Mouse (Mus musculus) kidney, postnatal 4 days (tissue): ENCODE measurements around the gene Trim5.
"Not testable (repeated sequence)": the region's sequence is repeated elsewhere in the genome, so short reads cannot be mapped to it uniquely, and the experiment has no call there.

Source experiments
- DNase-seq, 2 experiments: peaks; one replicate each; pipeline ENCODE4 v3.0.0; 2021; ENCODE audit warnings: mixed read lengths in 2 of 2

Trim5 gene

DNA sequence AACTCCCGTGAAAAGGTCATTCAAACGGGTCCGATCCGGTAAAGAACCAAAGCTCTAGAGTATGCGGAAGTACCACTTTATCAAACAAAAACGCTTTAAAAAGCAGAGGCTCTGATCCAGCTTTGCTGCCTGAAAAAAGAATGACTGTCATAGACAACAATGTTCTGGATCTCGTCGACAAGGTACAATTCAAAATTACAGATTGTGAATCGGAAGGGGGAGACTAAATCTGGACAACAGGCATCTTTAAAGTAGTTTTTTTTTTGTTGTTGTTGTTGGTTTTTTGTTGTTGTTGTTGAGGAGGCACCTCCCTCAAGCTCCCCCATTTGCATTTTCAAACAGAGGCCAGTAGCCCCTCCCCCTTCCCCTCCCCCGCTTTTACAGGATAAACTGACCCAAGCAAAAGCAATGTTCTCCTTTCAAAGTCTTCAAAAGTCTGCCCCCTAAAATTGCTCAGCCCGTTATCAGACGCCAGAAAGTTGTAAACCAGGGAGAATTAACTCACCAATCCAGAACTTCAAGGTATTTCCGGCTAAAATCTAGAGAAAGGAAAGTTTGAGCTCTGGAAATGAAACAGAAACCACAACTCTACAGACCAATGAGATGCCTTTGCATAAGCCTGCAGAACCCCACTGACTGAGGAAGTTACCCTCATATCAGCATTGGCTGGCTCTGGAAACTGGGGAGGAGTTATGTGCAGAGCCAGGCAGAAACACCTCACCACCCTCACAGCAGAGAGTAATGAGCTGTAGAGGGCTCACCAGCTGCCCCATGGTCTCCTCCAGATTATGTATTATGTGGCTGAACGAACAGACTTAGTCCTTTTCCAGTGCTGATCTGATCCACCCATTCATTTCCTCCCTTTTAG, at the start of gene Trim5:
Gene Trim5, minus strand, starts transcription at position 519 of the 868 bp plus-strand sequence.
- peak; percentile 8 to 13 for DNase-seq

DNA sequence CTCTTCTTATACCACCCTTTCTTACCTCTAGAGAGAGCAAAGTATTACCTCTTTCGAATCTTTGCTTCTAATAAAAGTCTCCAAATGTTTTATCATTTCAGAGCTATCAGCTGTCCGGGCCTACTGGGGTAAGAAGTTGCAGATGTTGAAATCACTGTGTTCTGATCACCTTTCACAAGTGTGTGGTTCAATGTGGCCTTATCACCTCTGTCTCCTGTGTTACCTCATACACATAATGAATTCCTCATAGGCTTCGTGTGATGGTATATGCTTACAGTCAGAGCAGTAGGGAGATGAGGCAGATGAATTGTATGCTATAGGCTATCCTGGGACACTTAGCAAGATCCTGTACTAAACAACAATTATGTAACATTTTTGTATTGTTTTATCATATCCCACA, 47.7 kb upstream of the Trim5 start:
- not testable (repeated sequence) for DNase-seq

DNA sequence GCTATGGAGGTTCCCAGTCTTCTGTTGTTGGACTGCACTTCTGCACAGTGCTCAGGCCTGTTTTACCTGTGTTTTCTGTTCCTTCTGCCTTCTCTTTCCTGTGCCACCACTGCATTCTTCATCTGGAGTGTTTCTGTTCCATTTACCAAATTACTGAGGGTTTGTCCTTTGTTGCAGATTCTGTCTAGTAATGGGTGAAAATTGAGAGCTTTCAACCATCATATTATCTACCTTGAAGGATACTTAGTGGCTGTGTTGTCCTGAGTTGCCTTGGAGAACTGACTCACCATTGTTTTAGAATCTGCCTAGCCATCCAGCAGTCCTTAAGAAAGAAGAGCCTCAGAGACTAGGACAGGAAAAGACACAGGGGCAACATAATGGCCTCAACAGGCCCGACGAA, 41.3 kb upstream of the Trim5 start, which contains the start of gene Trim34b:
Gene Trim34b, plus strand, starts transcription at position 301 of the 400 bp plus-strand sequence.
- not testable (repeated sequence) for DNase-seq

DNA sequence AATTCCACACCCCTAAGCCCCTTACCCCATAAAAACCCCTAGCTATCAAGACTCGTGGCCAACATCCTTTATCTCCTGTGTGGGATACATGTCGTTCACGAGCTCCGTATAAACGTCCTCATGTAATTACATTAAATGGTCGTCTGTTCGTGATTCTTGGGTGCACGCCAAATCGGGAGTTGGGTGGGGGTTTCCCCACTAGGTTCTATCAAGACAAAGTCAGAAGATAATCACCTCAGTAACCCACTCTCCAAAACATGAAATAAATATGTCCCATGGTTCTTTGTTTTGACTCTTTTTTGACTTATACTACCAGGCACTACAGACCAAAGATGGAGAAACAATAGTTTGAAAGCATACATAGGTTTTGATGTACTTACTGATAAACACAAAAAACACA, 34.1 kb upstream of the Trim5 start:
- no peak for DNase-seq

DNA sequence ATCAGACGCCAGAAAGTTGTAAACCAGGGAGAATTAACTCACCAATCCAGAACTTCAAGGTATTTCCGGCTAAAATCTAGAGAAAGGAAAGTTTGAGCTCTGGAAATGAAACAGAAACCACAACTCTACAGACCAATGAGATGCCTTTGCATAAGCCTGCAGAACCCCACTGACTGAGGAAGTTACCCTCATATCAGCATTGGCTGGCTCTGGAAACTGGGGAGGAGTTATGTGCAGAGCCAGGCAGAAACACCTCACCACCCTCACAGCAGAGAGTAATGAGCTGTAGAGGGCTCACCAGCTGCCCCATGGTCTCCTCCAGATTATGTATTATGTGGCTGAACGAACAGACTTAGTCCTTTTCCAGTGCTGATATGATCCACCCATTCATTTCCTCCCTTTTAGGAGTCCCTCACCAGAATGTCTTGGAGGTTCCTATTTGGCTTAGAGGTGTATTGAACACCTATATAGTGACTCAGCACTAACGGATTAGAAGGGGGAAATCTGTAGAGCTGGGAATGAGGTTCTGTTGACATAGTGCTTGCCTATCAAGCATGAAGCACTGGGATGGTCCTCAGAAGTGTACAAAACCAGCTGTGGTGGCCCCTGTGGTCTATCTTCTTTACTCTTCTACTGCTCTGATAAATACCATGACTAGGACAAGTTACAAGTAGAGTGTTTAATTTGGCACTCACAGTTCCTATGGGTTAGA, 27.6 kb upstream of the Trim5 start, which contains the start of gene Trim12a:
Gene Trim12a, minus strand, starts transcription at position 98 of the 712 bp plus-strand sequence.
- not testable (repeated sequence) for DNase-seq

DNA sequence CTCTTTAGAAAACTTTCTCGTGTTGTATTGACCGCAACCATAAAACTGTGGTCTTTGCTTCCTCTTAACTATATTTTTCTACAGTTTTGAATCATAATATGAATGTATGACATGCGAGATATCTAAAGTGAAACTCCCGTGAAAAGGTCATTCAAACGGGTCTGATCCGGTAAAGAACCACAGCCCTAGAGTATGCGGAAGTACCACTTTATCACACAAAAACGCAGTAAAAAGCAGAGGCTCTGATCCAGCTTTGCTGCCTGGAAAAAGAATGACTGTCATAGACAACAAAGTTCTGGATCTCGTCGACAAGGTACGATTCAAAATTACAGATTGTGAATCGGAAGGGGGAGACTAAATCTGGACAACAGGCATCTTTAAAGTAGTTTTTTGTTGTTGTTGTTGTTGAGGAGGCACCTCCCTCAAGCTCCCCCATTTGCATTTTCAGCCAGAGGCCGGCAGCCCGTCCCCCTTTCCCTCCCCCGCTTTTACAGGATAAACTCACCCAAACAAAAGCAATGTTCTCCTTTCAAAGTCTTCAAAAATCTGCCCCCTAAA, 27.0 kb upstream of the Trim5 start:
- DNase-seq, result peak; percentile 3 to 16

DNA sequence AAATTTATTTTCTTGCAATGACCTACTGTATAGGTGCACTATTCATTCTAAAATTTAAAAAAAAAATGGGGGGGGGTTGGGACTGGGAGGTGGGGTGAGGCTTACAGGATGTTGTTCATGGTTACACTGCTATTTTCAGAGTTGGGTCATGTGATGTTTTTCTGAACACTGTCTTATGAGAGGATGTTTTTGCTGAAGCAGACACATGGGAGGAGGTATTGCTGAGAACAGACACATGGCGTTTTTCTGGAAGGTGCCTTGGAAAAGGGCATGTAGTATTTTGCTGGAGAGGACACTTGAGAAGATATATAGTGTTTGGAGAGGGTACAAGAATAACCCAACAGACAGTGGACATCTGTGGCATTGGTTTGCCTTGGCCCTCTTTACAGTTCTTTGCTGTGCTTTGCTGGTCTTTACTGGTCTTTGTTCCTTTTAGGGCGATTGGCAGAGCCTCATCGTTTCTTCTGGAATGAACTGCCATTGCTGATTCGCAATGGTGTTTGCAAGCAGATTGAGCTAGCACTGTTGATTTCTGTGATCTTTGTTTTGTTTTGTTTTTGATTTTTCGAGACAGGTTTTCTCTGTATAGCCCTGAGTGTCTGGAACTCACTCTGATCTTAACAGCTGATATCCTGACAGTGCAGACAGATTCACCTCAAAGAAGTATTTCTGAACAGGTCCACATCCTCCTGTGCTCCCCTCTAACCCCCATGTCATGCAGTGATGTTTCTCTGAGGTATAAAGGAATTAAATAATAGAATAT, 3.9 kb upstream of the Trim5 start:
- DNase-seq, result no peak

DNA sequence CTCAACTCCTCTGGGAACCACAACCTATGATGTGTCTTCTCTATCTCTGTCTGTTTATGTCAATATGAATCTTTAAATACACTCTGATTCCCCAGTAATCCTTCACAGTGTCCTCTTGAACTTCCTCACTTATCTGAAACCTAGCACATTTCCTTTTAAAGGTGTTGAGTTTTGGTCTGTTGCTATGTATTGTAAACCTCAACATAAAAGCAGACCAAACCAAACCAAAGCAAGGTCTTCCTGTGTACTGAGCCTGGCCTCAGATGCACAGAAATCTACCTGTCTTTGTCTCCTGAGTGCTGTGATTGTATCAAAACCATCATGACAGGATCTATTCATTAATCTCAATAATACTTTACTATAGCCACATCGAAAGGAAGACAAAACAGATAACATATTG, 2.7 kb upstream of the Trim5 start:
- no peak for DNase-seq

DNA sequence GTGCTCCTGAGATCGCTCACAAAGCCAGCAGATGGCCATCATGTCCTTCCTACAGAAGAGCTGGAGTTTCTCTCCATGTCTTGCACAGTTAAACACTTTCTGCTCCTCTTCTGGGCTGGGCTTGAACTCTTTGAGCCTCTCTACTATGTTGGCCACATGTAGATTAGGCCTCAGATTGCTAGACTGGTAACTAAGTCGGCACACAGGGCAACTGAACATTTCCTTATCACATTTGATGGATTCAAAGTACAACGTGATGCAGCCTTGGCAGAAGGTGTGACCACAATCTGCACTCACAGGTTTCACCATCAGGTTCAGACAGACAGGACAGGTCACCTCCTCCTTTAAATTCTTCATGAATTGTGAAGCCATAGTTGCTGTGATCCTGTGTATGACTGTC, 8.5 kb downstream of the Trim5 start:
- not testable (repeated sequence) for DNase-seq

DNA sequence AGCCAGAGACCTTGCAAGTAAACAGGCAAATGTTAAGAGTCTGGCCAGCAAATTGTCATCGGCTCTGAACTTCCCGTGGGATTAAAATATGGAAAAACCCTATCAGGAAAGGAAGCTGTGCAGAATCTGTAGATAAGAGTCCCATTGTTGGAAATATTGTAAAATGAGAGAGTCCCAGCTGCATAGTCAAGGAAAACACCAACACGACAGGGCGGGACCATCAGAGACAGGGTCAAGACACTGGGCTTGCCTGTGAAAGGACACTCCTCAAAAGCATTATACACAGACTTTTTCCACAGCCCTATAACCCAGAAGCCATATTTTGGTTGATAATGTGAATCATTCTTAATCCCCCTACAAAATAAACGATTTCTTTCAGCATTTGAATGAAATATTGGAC, 22.6 kb downstream of the Trim5 start:
- not testable (repeated sequence) for DNase-seq

DNA sequence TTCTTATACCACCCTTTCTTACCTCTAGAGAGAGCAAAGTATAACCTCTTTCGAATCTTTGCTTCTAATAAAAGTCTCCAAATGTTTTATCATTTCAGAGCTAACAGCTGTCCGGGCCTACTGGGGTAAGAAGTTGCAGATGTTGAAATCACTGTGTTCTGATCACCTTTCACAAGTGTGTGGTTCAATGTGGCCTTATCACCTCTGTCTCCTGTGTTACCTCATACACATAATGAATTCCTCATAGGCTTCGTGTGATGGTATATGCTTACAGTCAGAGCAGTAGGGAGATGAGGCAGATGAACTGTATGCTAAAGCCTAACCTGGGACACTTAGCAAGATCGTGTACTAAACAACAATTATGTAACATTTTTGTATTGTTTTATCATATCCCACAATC, 27.5 kb downstream of the Trim5 start:
- DNase-seq, result not testable (repeated sequence)

DNA sequence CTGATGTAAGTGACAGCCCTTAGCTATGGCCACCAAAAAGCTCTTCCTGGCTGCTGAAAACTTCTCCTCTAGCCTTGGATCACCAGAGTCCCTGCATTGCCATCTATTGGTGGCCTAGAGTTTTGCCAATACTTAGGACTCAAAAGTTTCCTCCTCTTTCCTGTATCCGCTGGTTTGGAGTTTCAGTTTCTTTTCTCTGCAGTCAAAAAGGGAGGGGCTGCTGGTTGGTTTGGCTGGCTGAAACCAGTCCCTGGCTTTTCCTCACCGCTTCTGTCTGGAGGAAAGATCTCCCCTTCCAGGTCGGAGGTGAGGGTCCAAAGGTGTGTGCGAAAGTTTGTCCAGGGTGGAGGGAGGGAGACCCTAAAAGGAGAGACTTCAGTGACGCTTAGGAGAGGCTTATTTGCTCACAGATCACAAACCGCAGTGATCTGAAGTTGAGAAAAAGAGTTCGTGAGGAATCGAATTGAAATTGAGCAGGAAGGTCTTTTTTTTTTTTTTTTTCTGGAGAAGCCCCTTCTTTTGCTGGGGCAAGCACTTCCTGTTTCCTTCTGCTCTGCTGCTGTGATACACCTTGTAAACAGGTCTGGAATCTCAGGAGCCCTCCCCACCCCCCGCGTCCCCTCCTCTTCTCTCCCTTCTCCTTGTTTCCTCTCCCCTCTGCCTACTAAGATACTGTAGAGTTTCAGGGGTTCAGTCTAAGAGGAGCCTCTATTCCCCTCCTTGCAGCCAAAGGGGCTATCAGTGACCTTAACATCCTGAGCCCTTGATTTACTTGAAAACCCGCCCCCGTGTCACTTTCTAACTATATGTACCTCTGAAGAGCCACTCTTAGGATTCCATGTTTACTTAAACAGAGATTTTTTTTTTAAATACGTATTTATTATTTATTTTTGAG, 43.4 kb downstream of the Trim5 start, which contains the start of gene Trim34a:
Gene Trim34a, plus strand, starts transcription at position 171 of the 895 bp plus-strand sequence.
- peak; percentile 52 to 72 for DNase-seq

DNA sequence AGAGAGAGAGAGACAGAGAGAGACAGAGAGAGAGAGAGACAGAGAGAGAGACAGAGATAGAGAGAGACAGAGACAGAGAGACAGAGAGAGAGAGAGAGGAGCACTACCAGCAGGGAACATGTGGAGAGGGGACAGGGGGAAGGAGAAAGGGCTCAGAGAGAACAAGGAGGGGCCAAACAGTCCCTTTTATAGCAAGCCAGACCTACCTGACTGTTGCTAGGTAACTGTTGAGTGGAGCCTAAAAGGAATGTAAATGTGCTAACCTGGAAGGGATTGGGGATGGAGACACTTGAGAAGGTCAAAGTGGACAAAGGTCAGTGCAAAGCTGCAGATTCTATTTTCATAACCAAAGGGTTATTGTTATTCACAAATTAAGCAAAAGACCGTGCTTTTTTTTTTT, 44.3 kb downstream of the Trim5 start:
- no peak for DNase-seq

DNA sequence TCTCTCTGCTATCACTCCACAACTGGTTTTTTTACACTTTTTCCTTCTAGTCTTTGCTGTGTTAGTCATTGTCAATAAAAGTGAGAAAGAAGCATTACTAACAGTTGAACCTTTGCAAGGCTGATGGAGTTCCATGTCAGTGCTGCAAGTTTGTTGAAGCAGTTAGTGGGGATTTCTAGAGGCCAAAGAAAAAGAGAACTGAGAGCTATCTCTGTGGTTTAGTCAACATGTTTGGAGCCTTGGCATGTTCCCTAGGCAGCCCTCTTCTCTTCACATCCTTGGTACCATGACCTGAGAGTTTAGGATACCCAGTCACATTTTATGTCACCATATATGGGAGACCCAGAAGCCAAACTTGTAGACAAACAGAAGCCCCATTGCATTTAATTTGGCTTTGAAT, 47.0 kb downstream of the Trim5 start:
- DNase-seq, result no peak

DNA sequence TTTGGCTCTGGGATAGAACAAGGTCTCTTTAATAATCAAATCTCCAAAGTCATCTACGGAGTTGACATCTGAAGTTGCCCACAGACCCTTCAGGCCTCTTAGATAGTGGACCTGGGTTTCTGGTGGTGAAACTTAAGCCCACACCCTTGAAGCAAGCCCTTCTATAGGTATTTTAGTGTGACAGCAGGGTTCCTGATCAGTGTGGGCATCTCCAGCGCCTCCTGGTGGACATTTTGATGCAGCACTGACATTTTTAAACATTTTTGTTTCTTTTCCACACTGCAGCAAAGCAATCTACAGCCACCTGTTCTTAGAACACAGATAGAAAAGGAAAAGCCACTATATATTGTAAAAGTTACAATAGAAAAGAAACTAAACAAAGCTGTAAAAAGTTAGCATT, 56.7 kb downstream of the Trim5 start:
- peak; percentile 48 to 54 for DNase-seq

DNA sequence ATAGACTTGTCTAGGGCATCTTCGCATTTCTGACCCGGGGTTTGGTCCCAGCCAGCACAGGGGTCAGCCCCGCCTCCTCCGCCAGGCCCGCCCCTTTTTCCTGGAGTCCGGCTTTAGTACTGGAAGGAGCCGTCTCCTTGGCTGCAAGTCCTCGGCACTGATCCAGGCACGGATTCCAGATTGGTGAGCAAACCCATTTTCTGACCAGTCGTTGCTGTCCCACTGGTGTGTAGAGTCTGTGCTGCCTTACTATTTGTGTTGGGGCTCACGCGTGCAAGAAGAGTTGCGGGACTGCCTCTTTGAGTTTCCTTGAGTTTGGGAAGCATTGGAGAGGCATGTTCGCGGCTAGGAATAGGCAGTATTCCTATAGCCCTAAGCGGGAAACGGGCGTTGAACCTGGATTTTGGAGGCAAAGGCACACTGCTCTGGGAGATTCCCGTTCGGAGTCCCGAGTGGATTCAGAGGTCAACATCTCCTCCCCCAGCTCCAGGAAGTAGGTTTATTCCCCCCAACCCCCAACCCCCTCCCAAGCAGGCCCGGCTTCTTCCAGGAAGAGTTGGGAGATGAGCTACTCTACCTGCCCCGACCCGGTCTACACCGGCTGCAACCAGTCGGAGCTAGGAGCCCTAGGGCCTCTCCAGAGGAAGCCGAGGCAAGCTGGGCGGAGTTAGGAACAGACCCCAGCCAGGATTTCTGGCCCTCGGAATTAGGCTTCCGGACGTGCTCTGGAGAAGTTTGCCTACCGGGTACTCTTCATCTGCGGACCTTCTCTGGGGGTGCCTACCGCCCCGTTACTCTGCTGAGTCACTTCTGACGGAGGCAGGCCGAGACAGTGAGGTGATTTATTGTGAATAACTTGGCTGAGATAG, 69.0 kb downstream of the Trim5 start, which contains the start of gene Trim6:
Gene Trim6, plus strand, starts transcription at position 93 of the 869 bp plus-strand sequence.
- DNase-seq, result peak; percentile 75 to 84

DNA sequence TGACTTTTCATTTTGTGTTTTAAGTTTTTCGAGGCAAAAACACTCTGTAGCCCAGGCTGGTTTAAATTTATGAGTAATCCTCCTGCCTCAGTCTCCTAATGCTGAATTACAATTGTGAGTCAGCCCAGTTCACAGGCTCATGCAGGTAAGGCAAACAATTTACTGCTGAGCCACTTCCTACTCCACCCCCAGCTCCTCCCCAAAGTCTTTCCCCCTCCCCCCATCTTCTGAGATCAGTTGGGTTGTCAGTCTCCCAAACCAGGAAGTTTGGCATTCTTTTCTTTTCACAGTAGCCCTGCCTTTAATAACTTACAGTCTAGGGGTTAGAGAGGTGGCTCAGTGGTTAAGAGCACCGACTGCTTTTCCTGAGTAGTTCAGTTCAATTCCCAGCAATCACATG, 70.0 kb downstream of the Trim5 start:
- DNase-seq, result no peak

DNA sequence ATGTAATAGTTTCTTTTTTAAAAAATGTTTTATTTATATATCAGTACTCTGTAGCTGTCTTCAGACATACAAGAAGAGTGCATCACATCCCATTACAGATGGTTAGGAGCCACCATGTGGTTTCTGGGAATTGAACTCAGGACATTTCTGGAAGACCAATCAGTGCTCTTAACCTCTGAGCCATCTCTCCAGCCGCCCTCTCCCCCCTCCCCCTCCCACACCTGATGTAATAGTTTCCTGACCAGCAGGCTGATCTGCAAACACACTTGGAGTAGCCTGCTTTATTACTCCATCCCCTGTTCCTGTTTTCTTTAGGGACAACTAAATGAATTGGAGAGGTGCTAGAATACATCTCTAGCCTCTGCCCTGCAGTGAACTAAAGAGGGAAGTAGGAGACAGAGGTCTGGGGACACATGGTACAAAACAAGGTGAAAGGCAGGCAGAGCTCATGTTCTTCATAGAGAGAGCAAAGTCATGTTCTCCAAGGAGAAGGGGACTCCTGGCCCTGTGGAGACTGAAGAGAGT, 71.8 kb downstream of the Trim5 start:
- DNase-seq, result no peak
